Mouse (Mus musculus): Measurements from ENCODE around the gene Pmvk.
"Not testable (repeated sequence)": the region's sequence is repeated elsewhere in the genome, so short reads cannot be mapped to it uniquely, and the experiment has no call there.

The Pmvk gene

DNA sequence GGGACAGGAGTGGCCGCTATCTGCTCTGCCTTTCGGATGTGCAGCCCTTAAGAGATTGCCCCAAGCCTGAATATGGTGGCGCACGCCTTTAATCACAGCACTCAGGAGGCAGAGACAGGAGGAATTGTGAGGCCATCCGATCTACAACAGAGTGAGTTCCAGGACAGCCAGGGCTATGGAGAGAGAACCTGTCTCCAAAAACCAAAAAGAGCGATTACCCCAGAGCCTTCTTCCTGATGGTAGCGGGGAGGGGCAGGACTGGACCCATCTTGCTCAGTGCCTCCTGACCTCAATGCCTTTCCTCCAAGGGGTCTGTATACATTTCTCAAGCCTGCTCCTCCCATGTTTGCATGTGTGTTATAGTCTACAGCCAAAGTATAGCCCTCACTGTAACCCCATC lies 25.3 kb upstream of the Pmvk start:
- DNase-seq (ENCODE audit: low read depth), result not testable (repeated sequence)

- DNase-seq (ENCODE audit: low read depth), result peak; percentile 95
Measured at GRCm38 (mm10) chr3:89430171-89431159, 23.9 kb upstream of the Pmvk start, which contains the start of gene Pygo2. Pygo2 (plus strand) TSS chr3:89430214.

GRCm38 (mm10) chr3:89432606-89433005 lies 21.7 kb upstream of the Pmvk start:
- no peak for DNase-seq (ENCODE audit: low read depth)

DNA sequence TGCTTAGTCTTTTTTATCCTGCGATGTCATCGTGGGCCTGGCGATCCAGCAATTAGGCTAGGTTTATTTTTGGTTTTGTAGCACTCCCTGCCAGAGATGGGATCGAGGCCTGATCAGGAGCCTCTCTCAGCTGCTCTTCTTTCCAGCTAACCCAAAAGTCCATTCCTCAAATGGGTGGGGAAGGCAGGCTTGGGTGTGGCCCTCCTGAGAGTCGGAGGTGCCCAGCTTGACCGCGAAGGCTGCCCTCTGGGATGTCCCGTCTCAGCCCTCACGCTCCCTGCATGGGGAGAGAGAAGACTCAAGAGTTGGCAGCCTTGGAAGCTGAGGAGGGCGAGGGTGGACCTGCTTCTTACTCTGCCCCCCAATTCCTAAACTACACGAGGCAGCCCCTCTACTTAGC lies 19.8 kb upstream of the Pmvk start:
- DNase-seq (ENCODE audit: low read depth), result no peak

GRCm38 (mm10) chr3:89435041-89435440 lies 19.3 kb upstream of the Pmvk start:
- DNase-seq (ENCODE audit: low read depth), result no peak

DNA sequence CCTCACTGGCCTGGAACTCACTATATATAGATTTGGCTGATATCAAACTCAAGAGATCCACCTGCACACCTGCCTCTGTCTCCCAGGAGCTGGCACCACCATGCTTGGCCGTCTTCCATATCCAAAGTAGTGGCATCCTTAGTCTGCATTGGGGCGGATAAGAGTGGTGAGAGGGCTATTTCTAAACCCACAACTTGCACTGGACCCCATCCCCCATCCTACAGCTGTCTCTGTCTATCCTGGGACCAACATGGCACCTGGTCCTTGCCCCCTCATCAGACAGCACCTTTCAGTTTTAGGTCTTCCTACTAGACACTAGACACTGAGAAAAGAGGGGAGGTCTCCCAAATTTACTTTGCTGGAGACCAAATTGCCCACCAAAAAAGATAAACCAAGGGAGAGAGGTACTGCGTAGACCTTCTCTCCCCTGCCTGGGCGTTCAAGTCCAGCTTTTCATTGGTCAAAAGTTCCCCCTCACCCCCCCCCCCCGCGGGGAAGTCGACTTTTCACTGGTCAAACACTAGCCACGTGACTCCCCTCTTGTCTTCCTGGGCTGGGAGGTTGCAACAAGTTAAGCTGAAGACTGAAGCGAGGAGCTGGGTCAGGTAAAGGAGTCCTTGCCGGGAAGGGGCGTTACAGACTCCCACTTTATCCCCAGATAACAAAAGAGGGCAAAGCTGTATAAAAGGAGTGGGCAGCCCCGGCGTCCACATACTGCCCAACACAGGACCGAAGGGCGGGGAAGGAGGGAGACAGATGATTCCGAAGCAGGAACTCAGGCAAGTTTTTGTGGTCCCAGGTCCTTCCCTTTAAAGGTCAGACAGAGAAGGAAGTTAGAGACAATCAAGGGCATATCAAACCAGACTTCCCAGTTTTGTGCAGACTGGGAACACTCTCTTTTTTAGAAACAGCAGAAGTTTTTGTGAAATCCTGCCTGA lies 17.9 kb upstream of the Pmvk start, which contains the start of gene Pbxip1:
Pbxip1 (plus strand) TSS at position 531 of the 938 bp plus-strand sequence.
- DNase-seq (ENCODE audit: low read depth), result peak; percentile 89

DNA sequence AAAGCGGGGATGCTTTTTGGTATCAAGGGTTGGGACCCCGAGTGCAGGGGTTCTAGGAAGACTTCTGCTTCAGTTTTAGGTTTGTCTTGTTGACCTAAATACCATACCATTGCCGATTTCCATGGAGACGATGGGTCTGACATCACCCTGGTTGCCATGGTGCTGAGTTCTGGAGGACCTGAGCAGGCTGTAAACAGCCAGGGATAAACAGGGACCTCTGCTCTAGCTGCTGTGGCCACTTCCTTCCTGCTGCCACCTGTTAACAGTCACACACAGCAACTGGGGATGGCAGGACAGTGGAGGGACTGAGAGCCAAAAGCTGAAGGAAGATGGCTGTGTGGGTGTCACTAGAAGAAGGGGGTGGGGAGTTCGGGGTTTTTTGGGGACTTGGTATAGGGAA lies 17.1 kb upstream of the Pmvk start:
- DNase-seq (ENCODE audit: low read depth), result peak; percentile 88

GRCm38 (mm10) chr3:89440691-89441090 lies 13.7 kb upstream of the Pmvk start:
- no peak for DNase-seq (ENCODE audit: low read depth)

DNA sequence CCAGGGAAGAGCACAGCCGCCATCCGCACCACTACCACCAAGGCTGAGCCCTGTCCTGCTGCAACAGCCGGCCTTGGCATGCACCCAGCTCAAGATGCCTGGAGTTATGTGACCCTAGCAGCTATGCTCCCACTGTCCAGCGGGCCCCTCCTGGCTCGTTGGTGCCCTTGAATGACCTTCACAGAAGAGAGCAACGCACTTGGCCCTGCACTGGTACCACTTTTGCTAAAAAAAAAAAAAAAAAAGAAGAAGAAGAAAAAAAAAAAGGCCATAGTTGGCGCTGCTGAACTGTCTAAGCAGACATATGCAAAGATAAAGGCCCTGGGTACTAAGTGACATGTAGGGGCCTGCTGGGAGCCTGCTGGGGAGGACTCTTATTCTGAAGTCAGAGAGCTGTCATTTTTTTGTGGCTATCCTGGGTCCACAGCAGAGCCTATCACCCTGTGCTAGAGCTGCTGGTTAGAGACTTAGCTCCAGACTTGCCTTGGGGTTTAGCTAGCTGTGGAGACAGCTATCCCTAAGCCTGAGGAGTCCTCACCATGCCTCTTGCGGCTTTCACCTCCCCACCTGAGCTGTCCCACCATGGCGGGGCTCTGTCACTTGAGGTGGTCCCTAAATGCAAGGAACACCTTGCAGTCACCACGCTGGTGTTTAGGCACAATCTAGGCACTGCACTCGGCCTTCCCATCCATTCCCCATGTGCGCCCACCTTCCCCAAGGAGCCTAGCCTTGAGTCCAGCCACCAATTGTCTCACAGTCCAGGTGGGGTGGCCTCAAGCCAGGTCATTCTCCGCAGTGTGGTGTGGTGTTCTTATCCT lies 5.4 kb upstream of the Pmvk start:
- DNase-seq (ENCODE audit: low read depth), result peak; percentile 52

GRCm38 (mm10) chr3:89449541-89449940 lies 4.8 kb upstream of the Pmvk start:
- peak; percentile 86 for DNase-seq (ENCODE audit: low read depth)

GRCm38 (mm10) chr3:89451916-89452315 lies 2.4 kb upstream of the Pmvk start:
- DNase-seq (ENCODE audit: low read depth), result no peak

DNA sequence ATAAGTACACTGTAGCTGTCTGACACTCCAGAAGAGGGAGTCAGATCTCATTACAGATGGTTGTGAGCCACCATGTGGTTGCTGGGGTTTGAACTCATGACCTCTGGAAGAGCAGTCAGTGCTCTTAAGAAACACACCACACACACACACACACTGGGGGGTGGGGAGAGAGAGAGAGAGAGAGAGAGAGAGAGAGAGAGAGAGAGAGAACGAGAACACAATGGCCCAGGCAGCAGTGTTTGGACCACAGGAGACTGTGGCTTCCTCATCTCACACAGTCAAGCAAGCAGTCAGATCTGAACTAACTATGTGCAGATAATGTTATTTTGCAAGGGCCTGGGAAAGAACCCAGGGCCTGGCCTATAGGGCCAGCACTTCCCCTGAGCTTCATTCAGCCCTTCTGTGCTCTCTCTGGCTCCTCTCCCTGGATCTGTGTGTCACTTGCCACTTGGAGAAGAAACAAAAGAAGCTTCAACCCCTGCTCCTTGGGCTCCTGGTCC lies 1.5 kb downstream of the Pmvk start:
- peak; percentile 34 for DNase-seq (ENCODE audit: low read depth)

GRCm38 (mm10) chr3:89456726-89457665 lies 2.7 kb downstream of the Pmvk start:
- DNase-seq (ENCODE audit: low read depth), result peak; percentile 92

- DNase-seq (ENCODE audit: low read depth), result no peak
Measured at GRCm38 (mm10) chr3:89458372-89458964, 4.1 kb downstream of the Pmvk start.

DNA sequence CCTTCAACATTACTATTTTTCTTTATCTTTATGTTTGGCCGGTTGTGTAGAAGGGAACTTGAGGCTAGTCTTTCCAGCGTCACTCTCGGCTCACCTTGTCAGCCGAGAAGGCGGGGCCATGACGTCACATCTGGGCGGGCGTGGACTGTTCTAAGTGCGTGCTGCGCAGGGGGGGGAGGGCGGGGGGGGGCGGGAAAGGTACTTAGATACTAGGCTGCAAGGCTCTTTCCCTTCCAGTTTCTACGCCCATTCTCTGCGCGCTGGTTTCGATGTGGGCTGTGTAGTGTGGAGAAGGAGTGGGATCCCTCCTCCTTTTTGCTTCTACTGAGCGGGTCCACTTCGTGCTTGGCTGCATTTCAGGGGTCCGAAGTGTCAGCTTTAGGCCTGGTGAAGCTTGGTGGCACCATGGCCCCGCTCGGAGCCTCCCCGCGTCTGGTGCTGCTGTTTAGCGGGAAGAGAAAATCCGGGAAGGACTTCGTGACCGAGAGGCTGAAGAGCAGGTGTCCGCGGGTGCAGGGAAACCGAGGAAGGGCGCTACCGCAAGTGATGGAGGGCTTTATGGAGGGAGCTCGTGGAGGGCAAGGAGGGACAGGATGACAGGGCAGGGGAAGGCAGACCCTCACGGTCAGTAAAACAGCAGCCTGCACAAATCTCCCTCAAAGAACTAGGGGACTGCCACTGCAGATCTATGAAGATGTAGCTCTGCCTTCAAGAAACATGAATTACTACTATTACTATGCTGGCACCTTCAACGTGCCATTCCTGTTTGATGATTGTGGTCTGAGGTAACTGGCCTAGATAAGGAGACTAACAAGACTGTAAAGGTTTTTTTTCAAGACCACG lies 4.8 kb downstream of the Pmvk start:
- DNase-seq (ENCODE audit: low read depth), result peak; percentile 98

GRCm38 (mm10) chr3:89468268-89468667 lies 13.9 kb downstream of the Pmvk start:
- no peak for DNase-seq (ENCODE audit: low read depth)

- no peak for DNase-seq (ENCODE audit: low read depth)
Measured at GRCm38 (mm10) chr3:89472280-89472679, 17.9 kb downstream of the Pmvk start.

DNA sequence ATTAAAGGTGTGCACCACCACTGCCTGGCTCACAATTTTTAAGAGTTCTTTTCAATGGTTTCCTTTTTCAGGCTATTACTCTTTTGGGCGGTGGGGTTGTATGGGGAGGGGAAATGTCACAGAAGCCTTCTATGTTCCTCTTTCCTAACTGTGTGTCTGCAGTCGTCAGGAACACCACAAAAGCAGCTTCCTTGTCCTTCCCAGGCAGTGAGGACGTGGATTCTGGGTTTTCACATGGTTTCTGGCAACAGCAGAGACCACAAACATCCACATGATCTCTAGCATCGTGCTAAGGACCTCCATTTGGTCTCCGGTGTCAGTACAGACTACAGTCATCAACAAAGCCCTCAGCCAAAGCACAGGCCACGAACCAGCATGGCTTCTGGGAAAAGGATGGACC lies 19.5 kb downstream of the Pmvk start:
- no peak for DNase-seq (ENCODE audit: low read depth)

DNA sequence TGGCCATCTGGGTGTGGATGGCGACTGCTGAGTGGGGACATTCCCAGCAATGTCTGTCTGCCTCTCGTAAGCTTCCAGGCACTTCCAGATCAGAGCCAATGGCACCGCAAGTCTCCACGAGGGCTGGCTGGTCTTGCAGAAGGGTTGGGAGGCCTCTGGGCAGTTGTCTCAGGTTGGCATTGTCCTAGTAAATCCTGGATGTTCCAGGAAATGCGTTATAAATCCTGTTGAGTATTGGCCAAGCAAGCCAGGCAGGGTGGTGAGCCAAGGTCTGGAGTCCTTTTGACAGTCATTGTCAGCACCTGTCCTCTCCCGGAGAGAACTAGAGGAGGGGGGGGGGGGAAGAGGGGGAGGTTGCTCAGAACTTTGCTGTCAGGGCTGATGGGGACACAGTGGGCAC lies 24.7 kb downstream of the Pmvk start:
- DNase-seq (ENCODE audit: low read depth), result no peak
